Mouse (Mus musculus): ENCODE measurements around the gene Rab7b. TPM values are rescaled to one million over a fixed set of nuclear protein-coding genes. Genes with fewer than 3 reads are reported as not detected.

Gene Rab7b
- total RNA-seq, 2 experiments from 2014 or later = 2.8 to 2.9 TPM

DNA sequence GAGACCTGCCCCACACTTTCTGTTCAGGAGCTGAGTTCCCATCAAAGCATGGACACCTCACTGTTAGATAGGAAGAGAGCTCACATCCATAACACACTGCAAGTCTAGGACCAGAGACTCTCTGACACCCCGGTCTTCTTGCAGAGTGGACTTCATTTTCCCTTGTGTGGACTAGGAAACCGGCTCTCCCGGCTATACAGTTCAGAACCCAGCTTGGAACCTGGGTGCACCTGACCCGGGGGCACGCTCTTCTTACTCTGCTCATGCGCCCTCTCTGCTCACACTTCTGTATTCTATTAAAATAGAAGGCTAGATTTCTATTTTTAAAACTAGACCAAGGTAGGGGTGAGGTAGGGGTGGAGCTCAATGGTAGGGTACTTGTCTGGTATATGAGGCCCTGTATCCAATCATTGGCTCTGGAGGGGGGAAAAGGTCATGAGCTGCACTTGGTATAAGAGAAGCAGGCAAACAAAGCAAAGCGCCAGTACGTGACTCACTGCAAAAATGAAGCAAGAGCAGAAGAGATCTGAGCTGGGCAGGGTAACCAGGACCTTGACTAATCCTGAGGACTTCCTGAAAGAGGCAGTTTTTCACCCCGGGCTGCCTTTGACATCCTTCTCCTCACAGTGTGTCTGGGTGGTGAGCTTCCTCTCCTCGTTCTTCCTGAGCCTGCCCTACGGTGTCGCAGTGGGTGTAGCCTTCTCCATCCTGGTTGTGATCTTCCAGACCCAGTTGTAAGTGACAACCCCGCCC is 72.8 kb downstream of the Rab7b start:
- no peak for DNase-seq
- intact Hi-C loops (cut with DNase I) = loop anchor here (1.0 to 5.0 kb wide), 2 partner anchors 47 to 149 kb away; no protein-coding TSS in a partner anchor

DNA sequence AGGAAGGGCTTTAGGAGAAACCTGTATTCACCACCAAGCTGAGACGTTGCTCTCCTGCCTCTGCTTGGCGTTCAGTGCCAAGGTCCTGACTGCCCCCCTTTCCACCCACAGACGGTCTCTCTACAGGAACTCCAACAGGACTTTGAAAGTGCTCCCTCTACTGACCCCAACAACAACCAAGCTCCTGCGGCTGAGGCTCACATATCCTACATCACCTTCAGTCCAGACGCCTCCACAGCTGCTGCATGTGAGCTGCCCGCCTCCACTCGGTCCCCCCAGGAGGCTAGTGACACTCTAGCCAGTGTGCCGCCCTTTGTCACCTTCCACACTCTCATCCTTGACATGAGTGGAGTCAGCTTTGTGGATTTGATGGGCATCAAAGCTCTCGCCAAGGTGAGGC is 75.2 kb downstream of the Rab7b start:
- DNase-seq = no peak
- intact Hi-C loops (cut with DNase I) = loop anchor here (5.0 kb wide), 1 partner anchor 151 kb away; no protein-coding TSS in a partner anchor

DNA sequence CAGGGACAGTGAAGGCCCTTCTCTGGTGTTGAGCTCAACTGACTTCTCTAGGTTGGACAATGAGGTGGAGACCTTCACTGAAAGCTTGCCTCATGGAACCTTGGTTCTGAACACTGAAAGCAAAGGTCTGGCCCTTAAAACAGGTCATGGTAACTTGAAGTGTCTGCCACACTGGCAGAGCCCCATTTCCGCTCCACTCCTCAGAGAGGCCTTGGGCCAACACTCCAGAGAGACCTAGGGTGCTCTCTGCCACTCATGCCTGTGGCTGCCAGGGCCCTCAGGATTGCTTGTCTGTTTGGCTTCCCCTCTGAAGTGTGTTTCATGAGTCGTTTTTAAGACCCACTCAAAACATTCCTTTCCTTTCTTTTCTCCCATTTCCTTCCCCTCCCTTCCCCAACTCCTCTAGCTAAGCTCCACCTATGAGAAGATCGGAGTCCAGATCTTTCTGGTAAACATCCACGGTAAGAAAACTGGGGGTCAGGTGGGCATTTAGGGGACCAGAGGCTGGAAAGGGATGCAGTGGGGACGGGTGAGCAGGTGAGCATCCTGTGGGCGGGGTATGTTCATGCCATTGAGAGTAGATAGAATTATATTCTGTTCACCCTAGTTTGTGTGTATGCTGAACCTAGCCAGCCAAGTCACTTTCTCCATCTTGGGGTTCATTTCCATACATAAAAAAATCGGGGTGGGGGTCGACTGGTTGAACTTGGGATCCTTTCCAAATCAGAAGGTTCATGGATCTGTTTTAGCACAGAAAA is 76.3 kb downstream of the Rab7b start:
- DNase-seq = no peak
- intact Hi-C loops (cut with DNase I) = loop anchor here (1.0 to 5.0 kb wide), 3 partner anchors 52 to 152 kb away; no protein-coding TSS in a partner anchor

Other genes with a start within 250 kb of the Rab7b start
- 10 to 100 TPM; 10.3 to 10.5 TPM for gene Srgap2, start 161.3 kb upstream of the Rab7b start, total RNA-seq (2021)
- gene Fam72a, start 160.8 kb upstream of the Rab7b start, total RNA-seq (2021) = under 1 TPM; 0.26 to 0.44 TPM
- gene Avpr1b, start 89.5 kb upstream of the Rab7b start, total RNA-seq (2021) = not detected
- under 1 TPM in 1 of 2 experiments, not detected in 1; 0.28 TPM for gene Ctse, start 50.4 kb upstream of the Rab7b start, total RNA-seq (2021)
- not detected for gene Slc26a9, start 55.3 kb downstream of the Rab7b start, total RNA-seq (2021)
- gene Pm20d1, start 108.7 kb downstream of the Rab7b start, total RNA-seq (2021) = under 1 TPM; 0.57 to 0.69 TPM
- 10 to 100 TPM; 37.2 to 47.2 TPM for gene Slc41a1, start 138.8 kb downstream of the Rab7b start, total RNA-seq (2021)
- gene Rab29, start 178.5 kb downstream of the Rab7b start, total RNA-seq (2021) = 1 to 10 TPM; 5.0 to 5.9 TPM
- 10 to 100 TPM; 55.6 to 61.1 TPM for gene Nucks1, start 221.8 kb downstream of the Rab7b start, total RNA-seq (2021)